Mouse (Mus musculus) lung, embryonic 16.5 days (tissue): ENCODE data around the gene Acta2. TPM values are rescaled to one million over a fixed set of nuclear protein-coding genes. Genes with fewer than 3 reads are reported as not detected.

Experiments used
- ATAC-seq: fragments of 200-750 bp; cut with Nextera tagmentation; 2 replicates; pipeline ENCODE4 v1.8.0; 2017; ENCODE audit warnings: low read depth, mild to moderate bottlenecking, moderate library complexity
- H3K27ac ChIP-seq: fragments of 300-500 bp; sonication (generic); 2 replicates; pipeline ENCODE4 v1.5.1; 2014; ENCODE audit warnings: mild to moderate bottlenecking, control low read depth, low read length
- H3K27me3 ChIP-seq: fragments of 300-500 bp; sonication (generic); 2 replicates; pipeline ENCODE4 v1.6.1; 2014; ENCODE audit warnings: low read depth, low read length, mixed read lengths; ENCODE audit not compliant: control insufficient read depth, insufficient read depth
- H3K36me3 ChIP-seq: fragments of 300-500 bp; sonication (generic); 2 replicates; pipeline ENCODE4 v1.6.1; 2014; ENCODE audit warnings: low read length; ENCODE audit not compliant: control insufficient read depth, insufficient read depth
- H3K4me1 ChIP-seq: fragments of 300-500 bp; sonication (generic); replicated peaks from 2 replicates; pipeline ENCODE4 v1.6.1; 2014; ENCODE audit warnings: low read length, mixed read lengths; ENCODE audit not compliant: control insufficient read depth, insufficient read depth
- H3K4me2 ChIP-seq: fragments of 300-500 bp; sonication (generic); 2 replicates; pipeline ENCODE4 v1.6.1; 2014; ENCODE audit warnings: low read depth, low read length, control low read depth
- H3K4me3 ChIP-seq: fragments of 300-500 bp; sonication (generic); 2 replicates; pipeline ENCODE4 v1.5.1; 2014; ENCODE audit warnings: mild to moderate bottlenecking, low read length, control low read depth
- H3K9ac ChIP-seq: fragments of 300-500 bp; sonication (generic); 2 replicates; pipeline ENCODE4 v1.6.1; 2014; ENCODE audit warnings: low read length, control low read depth
- H3K9me3 ChIP-seq: fragments of 300-500 bp; sonication (generic); 2 replicates; pipeline ENCODE4 v1.6.1; 2016; ENCODE audit warnings: low read length; ENCODE audit not compliant: control insufficient read depth
- WGBS: fragments of 180-500 bp; shearing (Covaris S2); extraction: QIAGEN DNeasy Blood & Tissue Kit; methylation state at CpG from one replicate; pipeline ENCODE4 v1.1.7; 2014; 5-methylcytosine and 5-hydroxymethylcytosine counted together
- polyA plus RNA-seq: library from polyadenylated mRNA; unstranded; fragments of >200 nt; fragmentation: Nextera tagmentation; extraction: Ambion mirVana; gene quantifications from 2 replicates; pipeline ENCODE4 v1.2.1, GENCODE M21; 2015

The Acta2 gene
- polyA plus RNA-seq, 1 experiment from 2014 or later = 737 TPM

- Histone ChIP-seq H3K27ac (peak within 1 kb of the TSS; percentile 61), H3K27me3 (no peaks in the 10 kb centered on the region), H3K36me3 (no peaks in the 10 kb centered on the region), H3K9me3 (no peaks in the 10 kb centered on the region), H3K9ac (peak within 1 kb of the TSS; percentile 78), H3K4me1 (peaks cover 6% of the 10 kb centered on the region; the same call in 1 of the 2 replicates), H3K4me3 (peak within 1 kb of the TSS; percentile 76), H3K4me2 (peak within 1 kb of the TSS; percentile 77)
- WGBS = under 1% methylated on average over 58 of the region's 62 CpGs
- ATAC-seq = peak; percentile 91
Measured at GRCm38 (mm10) chr19:34192008-34192963, 63.1 kb downstream of the Acta2 start, which contains the start of gene Stambpl1. Stambpl1 (plus strand) TSS chr19:34192229.

DNA sequence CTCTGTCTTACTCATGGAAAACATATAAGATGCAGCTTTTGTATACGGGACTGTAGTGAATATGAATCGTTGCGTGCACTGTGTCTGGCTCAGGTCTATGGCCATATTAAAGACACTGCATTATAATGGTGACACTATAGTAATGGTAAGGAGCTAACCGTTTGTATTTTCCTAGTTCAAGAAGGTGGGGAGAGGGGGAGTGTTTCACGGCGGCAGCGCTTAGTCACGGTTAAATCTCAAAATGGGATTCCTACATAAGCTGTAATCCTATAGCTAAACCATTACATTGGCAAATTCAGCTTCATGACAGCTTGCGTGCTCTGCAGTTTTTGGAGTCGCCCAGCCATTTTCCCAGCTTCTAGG, 63.8 kb downstream of the Acta2 start:
- Histone ChIP-seq H3K4me3 (peak overlapping the region; percentile 76), H3K4me1 (peaks cover 6% of the 10 kb centered on the region; the same call in 1 of the 2 replicates), H3K27ac (no peak overlapping the region), H3K9me3 (no peaks in the 10 kb centered on the region), H3K36me3 (no peaks in the 10 kb centered on the region), H3K4me2 (peak overlapping the region; percentile 77), H3K9ac (peak overlapping the region; percentile 78), H3K27me3 (no peaks in the 10 kb centered on the region)
- WGBS = 33% methylated on average over 10 of the region's 10 CpGs
- ATAC-seq = peak; percentile 6; the same call in 1 of the 2 replicates

Other genes starting within 250 kb of the Acta2 start
- 0.13 TPM in 1 of 2 replicates, not detected in the other for gene Lipk, start 247.3 kb downstream of the Acta2 start, polyA plus RNA-seq
- gene Lipn, start 188.2 kb downstream of the Acta2 start, polyA plus RNA-seq = not detected in 2 replicates
- 0.09 and 0.10 TPM in 2 replicates for gene Lipm, start 154.7 kb downstream of the Acta2 start, polyA plus RNA-seq
- gene Ankrd22, start 89.5 kb downstream of the Acta2 start, polyA plus RNA-seq = 0.14 and 0.15 TPM in 2 replicates
- gene Stambpl1, start 63.4 kb downstream of the Acta2 start, polyA plus RNA-seq = 10.3 and 11.9 TPM in 2 replicates
- 14.2 and 18.1 TPM in 2 replicates for gene Fas, start 35.1 kb upstream of the Acta2 start, polyA plus RNA-seq
- gene Ch25h, start 219.6 kb upstream of the Acta2 start, polyA plus RNA-seq = 0.26 and 0.89 TPM in 2 replicates